Mouse (Mus musculus) neural tube, embryonic 13.5 days (tissue): ENCODE measurements around the gene Slc7a6. TPM values are rescaled to one million over a fixed set of nuclear protein-coding genes. Genes with fewer than 3 reads are reported as not detected.

Source experiments
- ATAC-seq: fragments of 200-750 bp; cut with Nextera tagmentation; 2 replicates; pipeline ENCODE4 v1.8.0; 2017; ENCODE audit warnings: low read depth, mild to moderate bottlenecking, moderate TSS enrichment, moderate library complexity
- H3K27ac ChIP-seq: fragments of 300-500 bp; sonication (generic); replicated peaks from 2 replicates; pipeline ENCODE4 v1.5.1; 2015; ENCODE audit warnings: moderate library complexity, mild to moderate bottlenecking, inconsistent platforms
- H3K27me3 ChIP-seq: fragments of 300-500 bp; sonication (generic); 2 replicates; pipeline ENCODE4 v1.6.1; 2015; ENCODE audit warnings: mild to moderate bottlenecking, inconsistent platforms
- H3K36me3 ChIP-seq: fragments of 300-500 bp; sonication (generic); 2 replicates; pipeline ENCODE4 v1.6.1; 2015; ENCODE audit warnings: mild to moderate bottlenecking, inconsistent platforms
- H3K4me1 ChIP-seq: fragments of 300-500 bp; sonication (generic); replicated peaks from 2 replicates; pipeline ENCODE4 v1.6.1; 2015; ENCODE audit warnings: inconsistent platforms
- H3K4me2 ChIP-seq: fragments of 300-500 bp; sonication (generic); 2 replicates; pipeline ENCODE4 v1.6.1; 2015; ENCODE audit warnings: inconsistent platforms, mild to moderate bottlenecking, moderate library complexity
- H3K4me3 ChIP-seq: fragments of 300-500 bp; sonication (generic); 2 replicates; pipeline ENCODE4 v1.5.1; 2015; ENCODE audit warnings: mild to moderate bottlenecking, inconsistent platforms
- H3K9ac ChIP-seq: fragments of 300-500 bp; sonication (generic); 2 replicates; pipeline ENCODE4 v1.6.1; 2015; ENCODE audit warnings: moderate library complexity, mild to moderate bottlenecking, inconsistent platforms
- H3K9me3 ChIP-seq: fragments of 300-500 bp; sonication (generic); 2 replicates; pipeline ENCODE4 v1.6.1; 2016; ENCODE audit warnings: inconsistent platforms
- WGBS: fragments of 180-500 bp; shearing (Covaris S2); methylation state at CpG from one replicate; pipeline ENCODE4 v1.1.7; 2015; 5-methylcytosine and 5-hydroxymethylcytosine counted together
- polyA plus RNA-seq: library from polyadenylated mRNA; unstranded; fragments of >200 nt; fragmentation: Nextera tagmentation; extraction: Ambion mirVana; gene quantifications from 2 replicates; pipeline ENCODE4 v1.2.1, GENCODE M21; 2015

The Slc7a6 gene
- polyA plus RNA-seq, 1 experiment from 2014 or later, result 72.5 TPM

GRCm38 (mm10) chr8:106169017-106169933, 618 bp downstream of the Slc7a6 start:
- H3K9me3 ChIP-seq, result no peaks in the 10 kb centered on the region
- peak overlapping the region; percentile 68 for H3K4me3 ChIP-seq
- peaks cover 21% of the 10 kb centered on the region for H3K4me1 ChIP-seq
- peak overlapping the region; percentile 81 for H3K4me2 ChIP-seq
- H3K27me3 ChIP-seq, result no peaks in the 10 kb centered on the region
- peaks cover 5% of the 10 kb centered on the region for H3K36me3 ChIP-seq
- peak; percentile 84 for ATAC-seq
- peak overlapping the region; percentile 89 for H3K9ac ChIP-seq
- H3K27ac ChIP-seq, result peak overlapping the region; percentile 96
- WGBS, result 1% methylated on average over 54 of the region's 54 CpGs

DNA sequence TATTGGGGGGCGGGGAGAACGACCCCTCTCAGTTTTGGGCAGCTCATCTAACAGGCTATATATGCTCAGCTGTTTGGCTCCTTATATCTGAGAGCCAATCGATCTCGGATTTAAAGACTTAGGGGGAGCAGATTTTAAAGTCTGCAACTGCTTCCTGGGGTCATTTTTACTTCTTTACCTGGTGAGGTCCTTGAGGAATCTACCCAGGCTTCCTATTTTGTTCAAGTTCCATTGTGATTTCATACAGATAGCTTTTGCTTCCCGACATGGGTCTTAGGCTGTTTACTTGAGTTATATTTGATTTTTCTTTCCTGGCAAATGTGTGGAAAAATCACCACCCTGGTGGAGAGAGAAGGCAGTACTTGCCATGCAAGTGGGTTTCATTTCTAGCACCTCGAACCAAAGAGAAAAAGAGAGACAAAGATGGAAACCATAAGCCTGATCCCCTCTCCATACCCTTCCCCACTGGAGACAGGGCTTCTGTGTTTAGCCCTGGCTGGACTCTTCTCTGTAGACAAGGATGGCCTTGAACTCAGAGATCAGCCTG, 1.4 kb downstream of the Slc7a6 start:
- Histone ChIP-seq H3K27me3 (no peaks in the 10 kb centered on the region), H3K9me3 (no peaks in the 10 kb centered on the region), H3K4me3 (peak overlapping the region; percentile 68), H3K36me3 (no peaks in the 10 kb centered on the region), H3K4me1 (peaks cover 21% of the 10 kb centered on the region), H3K9ac (peak overlapping the region; percentile 89), H3K4me2 (peak overlapping the region; percentile 81), H3K27ac (peak overlapping the region; percentile 96)
- no peak for ATAC-seq
- 39% methylated on average over 6 of the region's 6 CpGs for WGBS

GRCm38 (mm10) chr8:106173566-106173965, 4.9 kb downstream of the Slc7a6 start:
- H3K27me3 ChIP-seq, result no peaks in the 10 kb centered on the region
- H3K4me2 ChIP-seq, result no peak overlapping the region
- no peak for ATAC-seq
- no peak overlapping the region for H3K27ac ChIP-seq
- no peak overlapping the region for H3K9ac ChIP-seq
- no peaks in the 10 kb centered on the region for H3K9me3 ChIP-seq
- peaks cover 25% of the 10 kb centered on the region for H3K4me1 ChIP-seq
- no peaks in the 10 kb centered on the region for H3K36me3 ChIP-seq
- no peak overlapping the region for H3K4me3 ChIP-seq
- 96% methylated on average over 3 of the region's 3 CpGs for WGBS

- H3K9ac ChIP-seq, result no peak overlapping the region
- H3K36me3 ChIP-seq, result peaks cover 6% of the 10 kb centered on the region; the same call in 1 of the 2 replicates
- no peak for ATAC-seq
- no peaks in the 10 kb centered on the region for H3K9me3 ChIP-seq
- H3K4me3 ChIP-seq, result no peak overlapping the region
- H3K27ac ChIP-seq, result no peak overlapping the region
- no peak overlapping the region for H3K4me2 ChIP-seq
- H3K4me1 ChIP-seq, result peaks cover 15% of the 10 kb centered on the region
- no peaks in the 10 kb centered on the region for H3K27me3 ChIP-seq
- 30% methylated on average over 1 of the region's 1 CpGs for WGBS
Observed at GRCm38 (mm10) chr8:106176891-106177290, 8.2 kb downstream of the Slc7a6 start.

- H3K36me3 ChIP-seq, result peaks cover 12% of the 10 kb centered on the region; the same call in 1 of the 2 replicates
- no peak overlapping the region for H3K4me2 ChIP-seq
- no peak overlapping the region for H3K27ac ChIP-seq
- WGBS, result 85% methylated on average over 1 of the region's 1 CpGs
- H3K9me3 ChIP-seq, result no peaks in the 10 kb centered on the region
- H3K4me3 ChIP-seq, result no peak overlapping the region
- no peak overlapping the region for H3K9ac ChIP-seq
- no peaks in the 10 kb centered on the region for H3K27me3 ChIP-seq
- H3K4me1 ChIP-seq, result peaks cover 15% of the 10 kb centered on the region
- ATAC-seq, result no peak
Observed at GRCm38 (mm10) chr8:106177594-106177993, 8.9 kb downstream of the Slc7a6 start.

DNA sequence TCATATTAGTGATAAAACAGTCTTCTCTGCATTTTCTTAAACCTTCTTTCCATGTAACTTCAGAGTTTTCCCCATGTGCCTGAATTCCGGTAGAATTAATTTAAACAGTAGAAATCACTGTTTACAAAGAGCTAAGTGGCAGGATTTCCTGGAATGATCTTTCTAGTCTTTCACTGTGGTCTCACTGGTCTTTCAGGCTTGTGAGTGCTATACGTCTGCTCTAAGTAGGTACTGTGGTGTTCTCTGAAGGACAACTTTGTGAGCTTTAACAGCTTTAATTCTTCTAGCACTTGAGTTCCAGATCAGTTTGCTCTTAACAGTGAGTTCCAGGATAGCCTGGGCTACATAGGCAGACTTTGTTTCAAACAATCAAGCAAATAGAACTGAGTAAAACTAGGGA, 9.8 kb downstream of the Slc7a6 start:
- 83% methylated on average over 2 of the region's 2 CpGs for WGBS
- Histone ChIP-seq H3K27ac (no peak overlapping the region), H3K4me2 (no peak overlapping the region), H3K27me3 (no peaks in the 10 kb centered on the region), H3K9me3 (no peaks in the 10 kb centered on the region), H3K36me3 (peaks cover 20% of the 10 kb centered on the region; the same call in 1 of the 2 replicates), H3K4me1 (peaks cover 15% of the 10 kb centered on the region), H3K4me3 (no peak overlapping the region), H3K9ac (no peak overlapping the region)
- ATAC-seq, result no peak

DNA sequence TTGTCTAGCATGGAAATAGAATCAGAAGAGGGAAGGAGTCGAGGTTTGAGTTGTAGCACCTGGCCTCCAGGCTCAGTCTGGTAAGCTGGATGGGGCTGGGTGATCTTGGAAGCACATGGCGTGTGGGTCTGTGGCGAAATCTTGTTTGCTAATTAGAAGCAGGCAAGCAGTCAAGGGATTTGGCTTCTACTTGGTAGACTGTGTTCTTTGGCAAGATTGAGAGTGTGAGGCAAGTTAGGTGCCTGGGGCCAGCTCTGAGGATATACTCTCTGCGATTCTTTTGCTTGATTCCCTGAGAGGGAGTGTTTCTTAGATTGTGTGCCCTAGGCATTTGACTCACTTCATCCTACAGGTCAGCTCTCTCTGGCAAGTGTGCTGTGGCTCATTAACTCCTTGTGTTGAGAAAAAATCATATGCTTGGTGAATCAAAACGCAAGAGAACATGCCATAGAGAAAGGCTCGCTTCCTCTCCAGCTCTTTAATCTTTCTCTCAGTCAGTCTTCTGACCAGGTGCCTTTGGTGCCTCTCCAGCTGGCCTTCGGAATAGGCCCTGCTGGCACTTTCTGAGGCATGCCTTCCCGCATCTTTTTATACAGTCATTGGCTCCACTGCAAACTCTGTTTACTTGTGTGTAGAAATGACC, 17.1 kb downstream of the Slc7a6 start:
- WGBS, result 91% methylated on average over 8 of the region's 8 CpGs
- ATAC-seq, result no peak
- no peaks in the 10 kb centered on the region for H3K4me1 ChIP-seq
- H3K4me2 ChIP-seq, result no peak overlapping the region
- peaks cover 62% of the 10 kb centered on the region for H3K36me3 ChIP-seq
- no peak overlapping the region for H3K27ac ChIP-seq
- no peaks in the 10 kb centered on the region for H3K9me3 ChIP-seq
- H3K9ac ChIP-seq, result no peak overlapping the region
- no peak overlapping the region for H3K4me3 ChIP-seq
- no peaks in the 10 kb centered on the region for H3K27me3 ChIP-seq

DNA sequence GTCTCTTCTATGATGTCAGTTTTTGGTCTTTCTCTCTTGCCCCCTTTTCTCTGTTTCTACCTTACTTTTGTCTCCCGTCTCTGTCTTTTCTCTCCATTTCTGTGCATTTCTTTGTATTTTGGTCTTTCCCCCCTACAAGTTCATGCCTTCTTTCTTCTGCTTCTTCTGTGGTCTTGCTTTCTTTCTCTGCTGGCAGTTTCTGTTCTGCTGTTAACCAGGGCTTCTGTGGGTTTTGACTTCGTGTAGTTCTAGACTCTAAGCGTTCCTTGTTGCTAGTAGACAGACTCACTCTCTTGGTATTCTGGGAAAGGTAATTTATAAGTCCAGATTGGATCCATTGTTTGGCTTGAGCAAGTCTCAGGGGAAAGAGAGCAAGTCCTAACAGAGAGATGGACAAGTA, 17.7 kb downstream of the Slc7a6 start:
- H3K9ac ChIP-seq, result no peak overlapping the region
- no peaks in the 10 kb centered on the region for H3K9me3 ChIP-seq
- peaks cover 68% of the 10 kb centered on the region for H3K36me3 ChIP-seq
- no peak overlapping the region for H3K4me3 ChIP-seq
- 96% methylated on average over 3 of the region's 3 CpGs for WGBS
- ATAC-seq, result no peak
- H3K27ac ChIP-seq, result no peak overlapping the region
- no peaks in the 10 kb centered on the region for H3K4me1 ChIP-seq
- H3K4me2 ChIP-seq, result no peak overlapping the region
- no peaks in the 10 kb centered on the region for H3K27me3 ChIP-seq

GRCm38 (mm10) chr8:106189162-106189561, 20.5 kb downstream of the Slc7a6 start:
- 96% methylated on average over 4 of the region's 4 CpGs for WGBS
- no peak overlapping the region for H3K4me2 ChIP-seq

GRCm38 (mm10) chr8:106191639-106192038, 23.0 kb downstream of the Slc7a6 start:
- Histone ChIP-seq H3K27ac (no peak overlapping the region), H3K36me3 (peaks cover 85% of the 10 kb centered on the region), H3K4me1 (no peaks in the 10 kb centered on the region), H3K4me2 (no peak overlapping the region), H3K4me3 (no peak overlapping the region), H3K27me3 (no peaks in the 10 kb centered on the region), H3K9ac (no peak overlapping the region), H3K9me3 (no peaks in the 10 kb centered on the region)
- 91% methylated on average over 5 of the region's 5 CpGs for WGBS
- no peak for ATAC-seq

More at GRCm38 (mm10) chr8:106189162-106189561, 20.5 kb downstream of the Slc7a6 start:
- no peak for ATAC-seq
- Histone ChIP-seq H3K27me3 (no peaks in the 10 kb centered on the region), H3K36me3 (peaks cover 71% of the 10 kb centered on the region), H3K4me3 (no peak overlapping the region), H3K9ac (no peak overlapping the region), H3K27ac (no peak overlapping the region), H3K9me3 (no peaks in the 10 kb centered on the region), H3K4me1 (no peaks in the 10 kb centered on the region)

DNA sequence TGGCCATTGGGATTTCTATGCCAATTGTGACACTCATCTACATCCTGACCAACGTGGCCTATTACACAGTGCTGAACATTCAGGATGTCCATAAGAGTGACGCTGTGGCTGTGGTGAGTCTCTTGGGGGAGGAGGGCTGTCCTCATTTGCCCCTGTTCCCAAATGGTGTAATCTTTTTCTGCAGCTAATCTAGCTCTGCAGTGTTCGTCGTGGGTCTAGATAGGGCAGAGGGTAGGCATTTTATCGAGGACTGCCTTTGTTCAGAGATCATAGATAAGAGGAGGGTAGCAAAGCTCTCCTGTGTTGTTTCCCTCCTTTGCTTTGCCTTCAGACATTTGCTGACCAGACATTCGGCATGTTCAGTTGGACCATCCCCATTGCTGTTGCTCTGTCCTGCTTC, 24.5 kb downstream of the Slc7a6 start:
- Histone ChIP-seq H3K9me3 (no peaks in the 10 kb centered on the region), H3K36me3 (peaks cover 85% of the 10 kb centered on the region), H3K4me1 (no peaks in the 10 kb centered on the region), H3K4me2 (no peak overlapping the region), H3K27me3 (no peaks in the 10 kb centered on the region), H3K9ac (no peak overlapping the region), H3K27ac (no peak overlapping the region), H3K4me3 (no peak overlapping the region)
- ATAC-seq, result no peak
- 93% methylated on average over 6 of the region's 6 CpGs for WGBS

DNA sequence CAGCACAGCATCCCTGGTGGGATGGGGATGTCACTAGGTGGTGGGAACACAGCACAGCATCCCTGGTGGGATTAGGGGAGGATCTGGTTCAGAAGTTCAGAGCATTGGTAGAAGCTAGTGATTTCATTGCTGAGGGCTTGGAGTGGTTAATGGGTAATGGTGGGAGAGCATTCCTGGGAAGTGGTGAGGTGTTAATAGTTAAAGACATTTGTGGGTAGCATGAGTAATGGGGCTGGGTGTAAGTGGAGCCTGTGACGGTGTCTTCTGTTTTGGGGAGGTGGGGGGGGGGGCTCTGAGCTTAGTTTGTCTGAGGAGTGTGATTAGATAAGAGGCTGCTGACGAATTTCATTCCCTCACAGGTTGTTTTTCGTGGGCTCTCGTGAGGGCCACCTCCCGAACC, 25.4 kb downstream of the Slc7a6 start:
- Histone ChIP-seq H3K9me3 (no peaks in the 10 kb centered on the region), H3K27me3 (no peaks in the 10 kb centered on the region), H3K27ac (no peak overlapping the region), H3K9ac (no peak overlapping the region), H3K4me1 (no peaks in the 10 kb centered on the region), H3K4me2 (no peak overlapping the region), H3K36me3 (peaks cover 88% of the 10 kb centered on the region), H3K4me3 (no peak overlapping the region)
- ATAC-seq, result no peak
- WGBS, result 94% methylated on average over 5 of the region's 5 CpGs
